Mouse (Mus musculus) kidney, postnatal 0 days (tissue): Measurements from ENCODE around the gene Shb. TPM values are rescaled to one million over a fixed set of nuclear protein-coding genes. Genes with fewer than 3 reads are reported as not detected.

Experiments used
- ATAC-seq: fragments of 200-750 bp; cut with Nextera tagmentation; replicated peaks from 2 replicates; pipeline ENCODE4 v1.8.0; 2017; ENCODE audit warnings: low read depth, moderate number of reproducible peaks, moderate TSS enrichment, moderate library complexity; ENCODE audit not compliant: low FRiP score
- DNase-seq: peaks from one replicate; pipeline ENCODE4 v3.0.0-alpha.2; 2016; ENCODE audit warnings: low spot score
- H3K27ac ChIP-seq: fragments of 300-500 bp; sonication (generic); 2 replicates; pipeline ENCODE4 v1.5.1; 2014; ENCODE audit warnings: mild to moderate bottlenecking
- H3K27me3 ChIP-seq: fragments of 300-500 bp; sonication (generic); 2 replicates; pipeline ENCODE4 v1.6.1; 2014; ENCODE audit warnings: low read length, mixed read lengths; ENCODE audit not compliant: insufficient read depth
- H3K36me3 ChIP-seq: fragments of 300-500 bp; sonication (generic); 2 replicates; pipeline ENCODE4 v1.6.1; 2014; ENCODE audit warnings: low read length, mixed read lengths; ENCODE audit not compliant: insufficient read depth
- H3K4me1 ChIP-seq: fragments of 300-500 bp; sonication (generic); replicated peaks from 2 replicates; pipeline ENCODE4 v1.6.1; 2014; ENCODE audit warnings: antibody characterized with exemption, low read length, mixed read lengths; ENCODE audit not compliant: insufficient read depth
- H3K4me2 ChIP-seq: fragments of 300-500 bp; sonication (generic); 2 replicates; pipeline ENCODE4 v1.6.1; 2014; ENCODE audit warnings: mild to moderate bottlenecking, low read length, moderate library complexity, mixed read lengths
- H3K4me3 ChIP-seq: fragments of 300-500 bp; sonication (generic); replicated peaks from 2 replicates; pipeline ENCODE4 v1.5.1; 2014; ENCODE audit warnings: low read depth, low read length
- H3K9ac ChIP-seq: fragments of 300-500 bp; sonication (generic); 2 replicates; pipeline ENCODE4 v1.6.1; 2014; ENCODE audit warnings: low read depth, low read length
- H3K9me3 ChIP-seq: fragments of 300-500 bp; sonication (generic); replicated peaks from 2 replicates; pipeline ENCODE4 v1.6.1; 2016; ENCODE audit warnings: low read length, inconsistent platforms, mixed read lengths
- CTCF ChIP-seq: IDR thresholded peaks from 2 replicates; pipeline ENCODE4 v1.5.1; 2016; ENCODE audit warnings: antibody characterized with exemption, low read depth, mild to moderate bottlenecking, moderate library complexity
- WGBS: fragments of 180-500 bp; shearing (Covaris S2); extraction: QIAGEN DNeasy Blood & Tissue Kit; methylation state at CpG from one replicate; pipeline ENCODE4 v1.1.7; 2014; 5-methylcytosine and 5-hydroxymethylcytosine counted together
- polyA plus RNA-seq: library from polyadenylated mRNA; unstranded; fragments of >200 nt; fragmentation: Nextera tagmentation; extraction: Ambion mirVana; gene quantifications from 2 replicates; pipeline ENCODE4 v1.2.1, GENCODE M21; 2015

The Shb gene
- polyA plus RNA-seq, 1 experiment from 2014 or later: 6.6 TPM

GRCm38 (mm10) chr4:45408427-45409132 lies 123.7 kb downstream of the Shb start, which contains the start of gene Slc25a51:
Gene Slc25a51 (minus strand): TSS chr4:45408766.
- H3K36me3 ChIP-seq: peaks cover 6% of the 10 kb centered on the region
- peak; percentile 97 for DNase-seq
- WGBS: under 1% methylated on average over 67 of the region's 67 CpGs

GRCm38 (mm10) chr4:45407703-45408334 lies 124.5 kb downstream of the Shb start:
- DNase-seq: peak; percentile 63
- Histone ChIP-seq H3K4me3 (peak overlapping the region; percentile 98), H3K9ac (peak overlapping the region; percentile 99), H3K27ac (peak overlapping the region; percentile 98), H3K4me1 (peaks cover 10% of the 10 kb centered on the region; the same call in 1 of the 2 replicates), H3K27me3 (no peaks in the 10 kb centered on the region), H3K4me2 (peak overlapping the region; percentile 87), H3K36me3 (peaks cover 14% of the 10 kb centered on the region), H3K9me3 (no peaks in the 10 kb centered on the region)
- WGBS: under 1% methylated on average over 19 of the region's 19 CpGs
- 0 out of 2 replicates have a peak, but pooled peaks have one; percentile 8 for ATAC-seq
- TF ChIP-seq CTCF: no peak

More at GRCm38 (mm10) chr4:45408427-45409132, 123.7 kb downstream of the Shb start, which contains the start of gene Slc25a51:
- peak within 1 kb of the TSS; percentile 87 for H3K4me2 ChIP-seq
- peak; percentile 96 for ATAC-seq
- peak within 1 kb of the TSS; percentile 98 for H3K4me3 ChIP-seq
- H3K4me1 ChIP-seq: peaks cover 10% of the 10 kb centered on the region; the same call in 1 of the 2 replicates
- H3K27ac ChIP-seq: peak within 1 kb of the TSS; percentile 98
- H3K27me3 ChIP-seq: no peaks in the 10 kb centered on the region
- H3K9me3 ChIP-seq: no peaks in the 10 kb centered on the region
- no peak for TF ChIP-seq CTCF
- H3K9ac ChIP-seq: peak within 1 kb of the TSS; percentile 99

- DNase-seq: no peak
- Histone ChIP-seq H3K36me3 (peaks cover 17% of the 10 kb centered on the region), H3K4me1 (peaks cover 10% of the 10 kb centered on the region; the same call in 1 of the 2 replicates), H3K4me2 (peak overlapping the region; percentile 87), H3K27me3 (no peaks in the 10 kb centered on the region), H3K9ac (peak overlapping the region; percentile 99; the same call in 1 of the 2 replicates), H3K4me3 (peak overlapping the region; percentile 98), H3K9me3 (no peaks in the 10 kb centered on the region), H3K27ac (peak overlapping the region; percentile 98; the same call in 1 of the 2 replicates)
- WGBS: 31% methylated on average over 5 of the region's 5 CpGs
- TF ChIP-seq CTCF: no peak
- ATAC-seq: no peak
These were observed 125.1 kb downstream of the Shb start for GRCm38 (mm10) chr4:45407001-45407702.

- H3K9me3 ChIP-seq: no peaks in the 10 kb centered on the region
- 0 out of 2 replicates have a peak overlapping the region, but pooled peaks have one; percentile 24 for H3K9ac ChIP-seq
- peak overlapping the region; percentile 87 for H3K4me2 ChIP-seq
- TF ChIP-seq CTCF: no peak
- H3K36me3 ChIP-seq: peaks cover 21% of the 10 kb centered on the region
- WGBS: 79% methylated on average over 7 of the region's 7 CpGs
- DNase-seq (no peak), ATAC-seq (no peak)
- H3K27ac ChIP-seq: peak overlapping the region; percentile 15; the same call in 1 of the 2 replicates
- no peak overlapping the region for H3K4me3 ChIP-seq
- H3K4me1 ChIP-seq: peaks cover 10% of the 10 kb centered on the region; the same call in 1 of the 2 replicates
- no peaks in the 10 kb centered on the region for H3K27me3 ChIP-seq
These were observed 125.9 kb downstream of the Shb start for GRCm38 (mm10) chr4:45406397-45406796.

GRCm38 (mm10) chr4:45405315-45405714 lies 127.0 kb downstream of the Shb start:
- no peak for TF ChIP-seq CTCF
- peaks cover 23% of the 10 kb centered on the region for H3K36me3 ChIP-seq
- no peak overlapping the region for H3K4me3 ChIP-seq
- no peak for DNase-seq
- H3K9me3 ChIP-seq: no peaks in the 10 kb centered on the region
- WGBS: 62% methylated on average over 7 of the region's 7 CpGs
- peaks cover 10% of the 10 kb centered on the region; the same call in 1 of the 2 replicates for H3K4me1 ChIP-seq
- no peak overlapping the region for H3K27ac ChIP-seq
- no peak for ATAC-seq
- H3K9ac ChIP-seq: no peak overlapping the region
- no peak overlapping the region for H3K4me2 ChIP-seq
- H3K27me3 ChIP-seq: no peaks in the 10 kb centered on the region

GRCm38 (mm10) chr4:45404086-45404485 lies 128.2 kb downstream of the Shb start:
- Histone ChIP-seq H3K4me2 (no peak overlapping the region), H3K27ac (no peak overlapping the region), H3K4me1 (peaks cover 10% of the 10 kb centered on the region; the same call in 1 of the 2 replicates), H3K4me3 (no peak overlapping the region), H3K9ac (no peak overlapping the region), H3K36me3 (peaks cover 33% of the 10 kb centered on the region), H3K27me3 (no peaks in the 10 kb centered on the region), H3K9me3 (no peaks in the 10 kb centered on the region)
- ATAC-seq (no peak), DNase-seq (no peak)
- WGBS: 93% methylated on average over 7 of the region's 7 CpGs
- no peak for TF ChIP-seq CTCF
